Mouse (Mus musculus): Measurements from ENCODE around the gene Suclg2. TPM values are rescaled to one million over a fixed set of nuclear protein-coding genes. Genes with fewer than 3 reads are reported as not detected.

The Suclg2 gene
- total and polyA plus RNA-seq, 2 experiments from 2014 or later = 79.5 to 105 TPM

GRCm38 (mm10) chr6:95621821-95622220 lies 96.8 kb downstream of the Suclg2 start:
- H3K4me2 ChIP-seq (ENCODE audit: low read depth, low read length) = no peak overlapping the region
- WGBS = 64% methylated on average over 2 of the region's 2 CpGs
- H3K4me1 ChIP-seq (ENCODE audit: control insufficient read depth, insufficient read depth) = no peaks in the 10 kb centered on the region
- H3K4me3 ChIP-seq (ENCODE audit: low read depth, low read length) = no peak overlapping the region
- peak; percentile 9 for DNase-seq (ENCODE audit: low spot score)
- no peaks in the 10 kb centered on the region for H3K27me3 ChIP-seq (ENCODE audit: control insufficient read depth, insufficient read depth, low read length)
- no peaks in the 10 kb centered on the region for H3K9me3 ChIP-seq (replicated peaks; ENCODE audit: control insufficient read depth, low read length)
- H3K9ac ChIP-seq (replicated peaks; ENCODE audit: low read depth, low read length) = no peak overlapping the region
- no peak overlapping the region for H3K27ac ChIP-seq (ENCODE audit: low read depth)
- TF ChIP-seq CTCF (IDR thresholded peaks at IDR 0.05; ENCODE audit: low read depth) = no peak
- TF ChIP-seq EP300 (IDR thresholded peaks at IDR 0.05; ENCODE audit: low read depth) = no peak
- H3K36me3 ChIP-seq (replicated peaks; ENCODE audit: control insufficient read depth, insufficient read depth, low read length) = no peaks in the 10 kb centered on the region
- no peak; the same call in 1 of the 2 replicates for ATAC-seq (ENCODE audit: insufficient read depth, low read depth)

- Histone ChIP-seq H3K36me3 (replicated peaks; ENCODE audit: control insufficient read depth, insufficient read depth, low read length) (no peaks in the 10 kb centered on the region), H3K9me3 (replicated peaks; ENCODE audit: control insufficient read depth, low read length) (no peaks in the 10 kb centered on the region), H3K4me2 (ENCODE audit: low read depth, low read length) (no peak overlapping the region), H3K4me3 (ENCODE audit: low read depth, low read length) (no peak overlapping the region), H3K4me1 (ENCODE audit: control insufficient read depth, insufficient read depth) (no peaks in the 10 kb centered on the region), H3K27ac (ENCODE audit: low read depth) (no peak overlapping the region), H3K27me3 (ENCODE audit: control insufficient read depth, insufficient read depth, low read length) (no peaks in the 10 kb centered on the region), H3K9ac (replicated peaks; ENCODE audit: low read depth, low read length) (no peak overlapping the region)
- ATAC-seq (ENCODE audit: insufficient read depth, low read depth) (no peak), DNase-seq (ENCODE audit: low spot score) (no peak)
- TF ChIP-seq CTCF (IDR thresholded peaks at IDR 0.05; ENCODE audit: low read depth) (no peak), EP300 (IDR thresholded peaks at IDR 0.05; ENCODE audit: low read depth) (no peak)
- whole genome bisulfite sequencing = 80% methylated on average over 4 of the region's 4 CpGs
Observed at GRCm38 (mm10) chr6:95620804-95621203, 97.8 kb downstream of the Suclg2 start.

- Histone ChIP-seq H3K4me3 (ENCODE audit: low read depth, low read length) (no peak overlapping the region), H3K27ac (ENCODE audit: low read depth) (no peak overlapping the region), H3K9me3 (replicated peaks; ENCODE audit: control insufficient read depth, low read length) (no peaks in the 10 kb centered on the region), H3K36me3 (replicated peaks; ENCODE audit: control insufficient read depth, insufficient read depth, low read length) (no peaks in the 10 kb centered on the region), H3K27me3 (ENCODE audit: control insufficient read depth, insufficient read depth, low read length) (no peaks in the 10 kb centered on the region), H3K4me2 (ENCODE audit: low read depth, low read length) (no peak overlapping the region), H3K4me1 (ENCODE audit: control insufficient read depth, insufficient read depth) (no peaks in the 10 kb centered on the region), H3K9ac (replicated peaks; ENCODE audit: low read depth, low read length) (no peak overlapping the region)
- TF ChIP-seq EP300 (IDR thresholded peaks at IDR 0.05; ENCODE audit: low read depth) = no peak
- no peak for TF ChIP-seq CTCF (IDR thresholded peaks at IDR 0.05; ENCODE audit: low read depth)
- no peak for DNase-seq (ENCODE audit: low spot score)
- no peak for ATAC-seq (ENCODE audit: insufficient read depth, low read depth)
Observed at GRCm38 (mm10) chr6:95619817-95620216, 98.8 kb downstream of the Suclg2 start.

GRCm38 (mm10) chr6:95618434-95618833 lies 100.2 kb downstream of the Suclg2 start:
- H3K27me3 ChIP-seq (ENCODE audit: control insufficient read depth, insufficient read depth, low read length) = no peaks in the 10 kb centered on the region
- WGBS = 78% methylated on average over 4 of the region's 4 CpGs
- H3K4me2 ChIP-seq (ENCODE audit: low read depth, low read length) = no peak overlapping the region
- DNase-seq (ENCODE audit: low spot score) (no peak), ATAC-seq (ENCODE audit: insufficient read depth, low read depth) (no peak)
- H3K4me1 ChIP-seq (ENCODE audit: control insufficient read depth, insufficient read depth) = no peaks in the 10 kb centered on the region
- no peaks in the 10 kb centered on the region for H3K36me3 ChIP-seq (replicated peaks; ENCODE audit: control insufficient read depth, insufficient read depth, low read length)
- no peaks in the 10 kb centered on the region for H3K9me3 ChIP-seq (replicated peaks; ENCODE audit: control insufficient read depth, low read length)
- H3K9ac ChIP-seq (replicated peaks; ENCODE audit: low read depth, low read length) = no peak overlapping the region
- TF ChIP-seq EP300 (IDR thresholded peaks at IDR 0.05; ENCODE audit: low read depth) (no peak), CTCF (IDR thresholded peaks at IDR 0.05; ENCODE audit: low read depth) (no peak)
- H3K27ac ChIP-seq (ENCODE audit: low read depth) = no peak overlapping the region
- no peak overlapping the region for H3K4me3 ChIP-seq (ENCODE audit: low read depth, low read length)

GRCm38 (mm10) chr6:95613228-95613627 lies 105.4 kb downstream of the Suclg2 start:
- Histone ChIP-seq H3K4me2 (ENCODE audit: low read depth, low read length) (no peak overlapping the region), H3K27me3 (ENCODE audit: control insufficient read depth, insufficient read depth, low read length) (no peaks in the 10 kb centered on the region), H3K4me1 (ENCODE audit: control insufficient read depth, insufficient read depth) (no peaks in the 10 kb centered on the region), H3K4me3 (ENCODE audit: low read depth, low read length) (no peak overlapping the region), H3K36me3 (replicated peaks; ENCODE audit: control insufficient read depth, insufficient read depth, low read length) (no peaks in the 10 kb centered on the region), H3K27ac (ENCODE audit: low read depth) (no peak overlapping the region), H3K9me3 (replicated peaks; ENCODE audit: control insufficient read depth, low read length) (no peaks in the 10 kb centered on the region), H3K9ac (replicated peaks; ENCODE audit: low read depth, low read length) (no peak overlapping the region)
- TF ChIP-seq CTCF (IDR thresholded peaks at IDR 0.05; ENCODE audit: low read depth) (no peak), EP300 (IDR thresholded peaks at IDR 0.05; ENCODE audit: low read depth) (no peak)
- ATAC-seq (ENCODE audit: insufficient read depth, low read depth) (no peak), DNase-seq (ENCODE audit: low spot score) (no peak)
- WGBS = 79% methylated on average over 3 of the region's 3 CpGs

- no peak for DNase-seq (ENCODE audit: low spot score)
- H3K4me2 ChIP-seq (ENCODE audit: low read depth, low read length) = no peak overlapping the region
- no peaks in the 10 kb centered on the region for H3K27me3 ChIP-seq (ENCODE audit: control insufficient read depth, insufficient read depth, low read length)
- TF ChIP-seq CTCF (IDR thresholded peaks at IDR 0.05; ENCODE audit: low read depth) (no peak), EP300 (IDR thresholded peaks at IDR 0.05; ENCODE audit: low read depth) (no peak)
- H3K4me1 ChIP-seq (ENCODE audit: control insufficient read depth, insufficient read depth) = no peaks in the 10 kb centered on the region
- no peak overlapping the region for H3K4me3 ChIP-seq (ENCODE audit: low read depth, low read length)
- H3K27ac ChIP-seq (ENCODE audit: low read depth) = no peak overlapping the region
- H3K9me3 ChIP-seq (replicated peaks; ENCODE audit: control insufficient read depth, low read length) = no peaks in the 10 kb centered on the region
- no peak overlapping the region for H3K9ac ChIP-seq (replicated peaks; ENCODE audit: low read depth, low read length)
- H3K36me3 ChIP-seq (replicated peaks; ENCODE audit: control insufficient read depth, insufficient read depth, low read length) = no peaks in the 10 kb centered on the region
- 81% methylated on average over 3 of the region's 3 CpGs for WGBS
- no peak for ATAC-seq (ENCODE audit: insufficient read depth, low read depth)
Observed at GRCm38 (mm10) chr6:95612412-95613022, 106.1 kb downstream of the Suclg2 start.

Measured in heart, postnatal 0 days (tissue).